In the genomic region with DNA sequence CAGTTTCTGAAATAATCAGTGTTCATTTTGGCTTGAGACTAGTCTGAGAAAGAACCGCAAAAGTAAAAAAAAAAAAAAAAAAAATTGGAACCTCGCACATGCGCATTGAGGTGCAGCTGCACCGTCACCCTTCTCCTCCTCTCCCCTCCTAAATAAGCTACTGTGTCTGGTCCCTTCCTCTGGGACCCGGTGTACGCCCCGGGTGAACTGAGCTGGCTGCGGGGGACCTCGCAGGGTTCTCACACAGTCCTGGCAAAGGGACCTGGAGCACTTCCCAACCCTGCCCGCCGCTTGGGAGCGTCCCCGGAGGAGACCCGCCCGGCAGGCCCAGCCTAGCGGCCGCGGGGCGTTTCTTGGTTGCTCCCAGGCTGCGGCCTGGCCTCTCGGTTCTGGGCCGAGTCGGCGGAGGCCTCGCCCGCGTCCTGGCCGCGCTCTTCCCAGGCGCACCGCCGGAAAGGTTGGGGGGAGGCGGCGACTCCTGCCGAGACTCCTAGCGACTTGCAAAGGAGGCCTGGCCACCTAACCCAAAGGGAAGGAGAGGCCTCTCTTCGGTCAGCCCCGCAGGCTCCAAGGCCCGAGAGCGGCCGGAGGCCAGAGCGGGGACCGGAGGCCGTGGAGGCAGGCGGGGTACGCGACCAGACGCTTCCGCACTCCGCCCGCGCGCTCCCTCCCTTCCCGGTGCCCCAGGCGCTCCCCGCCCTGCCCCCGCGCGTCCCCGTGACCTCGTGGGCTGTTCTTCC, we compare ENCODE assay signal across 8 mouse cellular contexts. TPM values are rescaled to one million over a fixed set of nuclear protein-coding genes. Genes with fewer than 3 reads are reported as not detected.
A peak's percentile ranks its signal among the peaks of the same experiment; 100 is the strongest.
DNase-seq lines count a peak whose midpoint lies in the region; ATAC-seq and TF ChIP-seq lines count a peak whose summit lies in the region.

A gene (plus strand): TSS at position 162 of the 740 bp plus-strand sequence.

- H3K4me1 ChIP-seq in ES-Bruce4 (ENCODE audit: control insufficient read depth, insufficient read depth, low read length): no peaks in the 10 kb centered on the region
- H3K4me1 ChIP-seq in forebrain, embryonic 13.5 days: peaks cover 34% of the 10 kb centered on the region
- peaks cover 24% of the 10 kb centered on the region for H3K4me1 ChIP-seq in lung, embryonic 16.5 days (replicated peaks; ENCODE audit: control insufficient read depth, insufficient read depth, low read length)
- H3K4me1 ChIP-seq in olfactory bulb, adult 2 months (ENCODE audit: control insufficient read depth, insufficient read depth, low read length): peaks cover 17% of the 10 kb centered on the region

- under 1% methylated on average over 55 of the region's 61 CpGs for WGBS in forebrain, embryonic 13.5 days
- WGBS in lung, embryonic 16.5 days: under 1% methylated on average over 59 of the region's 61 CpGs
- WGBS in olfactory bulb, adult 2 months: under 1% methylated on average over 61 of the region's 61 CpGs

- peaks cover 8% of the 10 kb centered on the region for H3K9me3 ChIP-seq in ES-Bruce4 (replicated peaks; ENCODE audit: control insufficient read depth, insufficient read depth, low read length, poor library complexity, severe bottlenecking)
- H3K9me3 ChIP-seq in forebrain, embryonic 13.5 days (replicated peaks): no peaks in the 10 kb centered on the region
- no peaks in the 10 kb centered on the region for H3K9me3 ChIP-seq in lung, embryonic 16.5 days (ENCODE audit: control insufficient read depth, low read length)

- no peaks in the 10 kb centered on the region for H3K36me3 ChIP-seq in ES-Bruce4 (ENCODE audit: control insufficient read depth, insufficient read depth, low read length, poor library complexity, severe bottlenecking)
- no peaks in the 10 kb centered on the region for H3K36me3 ChIP-seq in forebrain, embryonic 13.5 days (ENCODE audit: poor library complexity, severe bottlenecking)
- H3K36me3 ChIP-seq in lung, embryonic 16.5 days (ENCODE audit: control insufficient read depth, insufficient read depth, low read length): no peaks in the 10 kb centered on the region

- TF ChIP-seq EP300 in ES-Bruce4 (IDR thresholded peaks at IDR 0.05; ENCODE audit: insufficient read depth, low read depth, low read length): no peak

- no peak for TF ChIP-seq CTCF in ES-Bruce4 (IDR thresholded peaks at IDR 0.05; ENCODE audit: low read depth, low read length)
- no peak for TF ChIP-seq CTCF in olfactory bulb, adult 2 months (IDR thresholded peaks at IDR 0.05; ENCODE audit: insufficient read depth, low read depth, low read length)

- peak within 1 kb of the TSS; percentile 71 for H3K4me3 ChIP-seq in ES-Bruce4 (ENCODE audit: low read depth, low read length)
- peak within 1 kb of the TSS; percentile 58 for H3K4me3 ChIP-seq in forebrain, embryonic 13.5 days
- peak within 1 kb of the TSS; percentile 79 for H3K4me3 ChIP-seq in lung, embryonic 16.5 days (ENCODE audit: low read length)
- H3K4me3 ChIP-seq in olfactory bulb, adult 2 months (ENCODE audit: insufficient read depth, low read depth, low read length): peak within 1 kb of the TSS; percentile 68

- DNase-seq in brain, adult 2 months (ENCODE audit: low read depth, low spot score): peak; percentile 86
- peak; percentile 59 for DNase-seq in heart, postnatal 25 days (ENCODE audit: low spot score)
- peak; percentile 44 to 80 for DNase-seq in layer of hippocampus, adult 18-20 months (ENCODE audit: low spot score in 2 of 2)
- peak; percentile 52 to 54 for DNase-seq in thymus, postnatal 36 days

- TF ChIP-seq POLR2A in ES-Bruce4 (IDR thresholded peaks at IDR 0.05; ENCODE audit: insufficient read depth, low read length): no peak
- no peak; the same call in 1 of the 2 replicates for TF ChIP-seq POLR2A in olfactory bulb, adult 2 months (IDR thresholded peaks at IDR 0.05; ENCODE audit: insufficient read depth, low read depth, low read length)

- intact Hi-C loops in heart, postnatal 25 days (cut with DNase I): loop anchor here (2.0 to 10.0 kb wide), 5 partner anchors 15 to 637 kb away; a partner anchor contains a TSS

- H3K27ac ChIP-seq in ES-Bruce4 (ENCODE audit: insufficient read depth, low read length): no peak within 1 kb of the TSS
- peak within 1 kb of the TSS; percentile 48 for H3K27ac ChIP-seq in forebrain, embryonic 13.5 days
- peak within 1 kb of the TSS; percentile 75 for H3K27ac ChIP-seq in lung, embryonic 16.5 days (ENCODE audit: low read length)
- H3K27ac ChIP-seq in olfactory bulb, adult 2 months (ENCODE audit: insufficient read depth, low read depth, low read length): peak within 1 kb of the TSS; percentile 63

- peaks cover 39% of the 10 kb centered on the region for H3K27me3 ChIP-seq in ES-Bruce4 (ENCODE audit: control insufficient read depth, insufficient read depth, low read length, poor library complexity, severe bottlenecking)
- H3K27me3 ChIP-seq in forebrain, embryonic 13.5 days: peaks cover 74% of the 10 kb centered on the region
- H3K27me3 ChIP-seq in lung, embryonic 16.5 days (ENCODE audit: control insufficient read depth, insufficient read depth, low read depth, low read length): peaks cover 41% of the 10 kb centered on the region

- peak within 1 kb of the TSS; percentile 98 for H3K4me2 ChIP-seq in forebrain, embryonic 13.5 days
- peak within 1 kb of the TSS; percentile 89 for H3K4me2 ChIP-seq in lung, embryonic 16.5 days (ENCODE audit: low read depth, low read length)

- peak within 1 kb of the TSS; percentile 57; the same call in 1 of the 2 replicates for H3K9ac ChIP-seq in ES-Bruce4 (ENCODE audit: low read depth, poor library complexity, severe bottlenecking)
- H3K9ac ChIP-seq in forebrain, embryonic 13.5 days: peak within 1 kb of the TSS; percentile 76
- peak within 1 kb of the TSS; percentile 97 for H3K9ac ChIP-seq in lung, embryonic 16.5 days (ENCODE audit: low read length)

- peak; percentile 60 for ATAC-seq in forebrain, embryonic 13.5 days
- peak; percentile 81 for ATAC-seq in lung, embryonic 16.5 days (ENCODE audit: low read depth)

RNA-seq across cellular contexts. Expression of the gene that starts here (rescaled TPM):
- not detected in 2 replicates for polyA plus RNA-seq in ES-Bruce4 (2011; ENCODE audit: insufficient read depth, insufficient read length, low read depth, missing spikeins)
- 0.20 and 0.32 TPM in 2 replicates for polyA plus RNA-seq in forebrain, embryonic 13.5 days (2015; fragmentation: Nextera tagmentation; extraction: Ambion mirVana)
- total RNA-seq in heart, postnatal 25 days (2021): under 1 TPM; 0.36 to 0.42 TPM
- 10 to 100 TPM; 10.2 to 10.8 TPM for total RNA-seq in layer of hippocampus, adult 18-20 months (2021)
- polyA plus RNA-seq in lung, embryonic 16.5 days (2015; fragmentation: Nextera tagmentation; extraction: Ambion mirVana): 0.15 TPM in 1 of 2 replicates, not detected in the other
- polyA plus RNA-seq in olfactory bulb, adult 2 months (2012; ENCODE audit: insufficient read depth, insufficient read length, low replicate concordance, missing spikeins): not detected in 2 replicates

Comparison
In these comparisons a context has a peak if more than half of its experiments do, and no peak if none do; other contexts are left out.
1. RNA of the gene that starts here (total RNA-seq): 10.2 to 10.8 TPM in layer of hippocampus, adult 18-20 months; 0.36 to 0.42 TPM in heart, postnatal 25 days; every median in the first group is over 4 times any median in the second.
2. Peak in ATAC-seq, H3K4me3 ChIP-seq, H3K27ac ChIP-seq, H3K9ac ChIP-seq and H3K4me2 ChIP-seq in forebrain, embryonic 13.5 days; RNA of the gene not detected or under 1 TPM.
3. Peak in DNase-seq in heart, postnatal 25 days; RNA of the gene not detected or under 1 TPM.
4. Peak in ATAC-seq, H3K4me3 ChIP-seq, H3K27ac ChIP-seq, H3K9ac ChIP-seq and H3K4me2 ChIP-seq in lung, embryonic 16.5 days; RNA of the gene not detected or under 1 TPM.
5. Peak in every context shown above with its lines, with median percentiles within 50 percentile points of each other: H3K4me3 ChIP-seq, H3K9ac ChIP-seq and DNase-seq.